Mouse (Mus musculus) midbrain, embryonic 15.5 days (tissue): ENCODE data around the gene Itpr1. TPM values are rescaled to one million over a fixed set of nuclear protein-coding genes. Genes with fewer than 3 reads are reported as not detected.

Source experiments
- ATAC-seq: fragments of 200-750 bp; cut with Nextera tagmentation; replicated peaks from 2 replicates; pipeline ENCODE4 v1.8.0; 2017; ENCODE audit warnings: moderate TSS enrichment
- H3K27ac ChIP-seq: fragments of 300-500 bp; sonication (generic); 2 replicates; pipeline ENCODE4 v1.5.1; 2015; ENCODE audit warnings: mild to moderate bottlenecking, inconsistent platforms
- H3K27me3 ChIP-seq: fragments of 300-500 bp; sonication (generic); replicated peaks from 2 replicates; pipeline ENCODE4 v1.6.1; 2015; ENCODE audit warnings: inconsistent platforms
- H3K36me3 ChIP-seq: fragments of 300-500 bp; sonication (generic); replicated peaks from 2 replicates; pipeline ENCODE4 v1.6.1; 2015; ENCODE audit warnings: inconsistent platforms
- H3K4me1 ChIP-seq: fragments of 300-500 bp; sonication (generic); 2 replicates; pipeline ENCODE4 v1.6.1; 2015; ENCODE audit warnings: inconsistent platforms
- H3K4me2 ChIP-seq: fragments of 300-500 bp; sonication (generic); 2 replicates; pipeline ENCODE4 v1.6.1; 2015; ENCODE audit warnings: inconsistent platforms, mild to moderate bottlenecking, moderate library complexity
- H3K4me3 ChIP-seq: fragments of 300-500 bp; sonication (generic); 2 replicates; pipeline ENCODE4 v1.5.1; 2015; ENCODE audit warnings: mild to moderate bottlenecking, inconsistent platforms
- H3K9ac ChIP-seq: fragments of 300-500 bp; sonication (generic); 2 replicates; pipeline ENCODE4 v1.6.1; 2015; ENCODE audit warnings: mild to moderate bottlenecking, inconsistent platforms
- H3K9me3 ChIP-seq: fragments of 300-500 bp; sonication (generic); 2 replicates; pipeline ENCODE4 v1.6.1; 2016; ENCODE audit warnings: inconsistent platforms
- WGBS: fragments of 180-500 bp; shearing (Covaris S2); methylation state at CpG from one replicate; pipeline ENCODE4 v1.1.7; 2015; ENCODE audit warnings: mixed read lengths; 5-methylcytosine and 5-hydroxymethylcytosine counted together
- polyA plus RNA-seq: library from polyadenylated mRNA; unstranded; fragments of >200 nt; fragmentation: Nextera tagmentation; extraction: Ambion mirVana; gene quantifications from 2 replicates; pipeline ENCODE4 v1.2.1, GENCODE M21; 2015

Gene Itpr1
- polyA plus RNA-seq, 1 experiment from 2014 or later = 4.7 TPM

GRCm38 (mm10) chr6:108464308-108464979, 251.5 kb downstream of the Itpr1 start:
- no peaks in the 10 kb centered on the region for H3K27me3 ChIP-seq
- H3K4me1 ChIP-seq = no peaks in the 10 kb centered on the region
- no peak for ATAC-seq
- no peak overlapping the region for H3K27ac ChIP-seq
- H3K9me3 ChIP-seq = no peaks in the 10 kb centered on the region
- no peaks in the 10 kb centered on the region for H3K36me3 ChIP-seq
- no peak overlapping the region for H3K4me3 ChIP-seq
- H3K4me2 ChIP-seq = no peak overlapping the region
- no peak overlapping the region for H3K9ac ChIP-seq
- WGBS = 91% methylated on average over 8 of the region's 8 CpGs

- no peak overlapping the region for H3K9ac ChIP-seq
- no peaks in the 10 kb centered on the region for H3K27me3 ChIP-seq
- H3K4me3 ChIP-seq = no peak overlapping the region
- no peaks in the 10 kb centered on the region for H3K9me3 ChIP-seq
- no peak overlapping the region for H3K4me2 ChIP-seq
- H3K36me3 ChIP-seq = no peaks in the 10 kb centered on the region
- WGBS = 92% methylated on average over 5 of the region's 5 CpGs
- no peak overlapping the region for H3K27ac ChIP-seq
- no peak for ATAC-seq
- H3K4me1 ChIP-seq = no peaks in the 10 kb centered on the region
These were observed 252.3 kb downstream of the Itpr1 start for GRCm38 (mm10) chr6:108465159-108465558.

GRCm38 (mm10) chr6:108466061-108466531, 253.2 kb downstream of the Itpr1 start:
- 88% methylated on average over 8 of the region's 8 CpGs for WGBS

GRCm38 (mm10) chr6:108467597-108467996, 254.7 kb downstream of the Itpr1 start:
- WGBS = 84% methylated on average over 6 of the region's 6 CpGs
- no peak overlapping the region for H3K4me2 ChIP-seq
- no peaks in the 10 kb centered on the region for H3K9me3 ChIP-seq
- H3K27ac ChIP-seq = no peak overlapping the region
- no peaks in the 10 kb centered on the region for H3K27me3 ChIP-seq
- H3K9ac ChIP-seq = no peak overlapping the region
- no peaks in the 10 kb centered on the region for H3K36me3 ChIP-seq
- H3K4me1 ChIP-seq = no peaks in the 10 kb centered on the region
- no peak overlapping the region for H3K4me3 ChIP-seq
- no peak for ATAC-seq

More at GRCm38 (mm10) chr6:108466061-108466531, 253.2 kb downstream of the Itpr1 start:
- no peaks in the 10 kb centered on the region for H3K9me3 ChIP-seq
- H3K27me3 ChIP-seq = no peaks in the 10 kb centered on the region
- H3K9ac ChIP-seq = no peak overlapping the region
- H3K4me2 ChIP-seq = no peak overlapping the region
- H3K36me3 ChIP-seq = no peaks in the 10 kb centered on the region
- no peaks in the 10 kb centered on the region for H3K4me1 ChIP-seq
- ATAC-seq = no peak
- H3K4me3 ChIP-seq = no peak overlapping the region
- no peak overlapping the region for H3K27ac ChIP-seq

- Histone ChIP-seq H3K4me2 (no peak overlapping the region), H3K4me3 (no peak overlapping the region), H3K27me3 (no peaks in the 10 kb centered on the region), H3K4me1 (no peaks in the 10 kb centered on the region), H3K36me3 (no peaks in the 10 kb centered on the region), H3K9me3 (no peaks in the 10 kb centered on the region), H3K9ac (no peak overlapping the region), H3K27ac (no peak overlapping the region)
- 68% methylated on average over 3 of the region's 3 CpGs for WGBS
- ATAC-seq = no peak
These were observed 255.4 kb downstream of the Itpr1 start for GRCm38 (mm10) chr6:108468226-108468825.

- no peak overlapping the region for H3K4me3 ChIP-seq
- WGBS = 91% methylated on average over 3 of the region's 3 CpGs
- H3K27ac ChIP-seq = no peak overlapping the region
- ATAC-seq = no peak
- no peaks in the 10 kb centered on the region for H3K36me3 ChIP-seq
- H3K27me3 ChIP-seq = no peaks in the 10 kb centered on the region
- H3K4me2 ChIP-seq = no peak overlapping the region
- no peaks in the 10 kb centered on the region for H3K4me1 ChIP-seq
- no peaks in the 10 kb centered on the region for H3K9me3 ChIP-seq
- H3K9ac ChIP-seq = no peak overlapping the region
These were observed 259.0 kb downstream of the Itpr1 start for GRCm38 (mm10) chr6:108471878-108472277.

- Histone ChIP-seq H3K9ac (no peak overlapping the region), H3K9me3 (no peaks in the 10 kb centered on the region), H3K4me3 (no peak overlapping the region), H3K27me3 (no peaks in the 10 kb centered on the region), H3K4me1 (no peaks in the 10 kb centered on the region), H3K36me3 (no peaks in the 10 kb centered on the region), H3K27ac (no peak overlapping the region), H3K4me2 (no peak overlapping the region)
- ATAC-seq = no peak
- 78% methylated on average over 3 of the region's 3 CpGs for WGBS
These were observed 259.9 kb downstream of the Itpr1 start for GRCm38 (mm10) chr6:108472748-108473147.

GRCm38 (mm10) chr6:108476797-108477235, 263.9 kb downstream of the Itpr1 start:
- no peaks in the 10 kb centered on the region for H3K27me3 ChIP-seq
- 87% methylated on average over 8 of the region's 8 CpGs for WGBS
- no peak for ATAC-seq

GRCm38 (mm10) chr6:108477602-108478001, 264.7 kb downstream of the Itpr1 start:
- Histone ChIP-seq H3K9me3 (no peaks in the 10 kb centered on the region), H3K4me2 (no peak overlapping the region), H3K4me1 (no peaks in the 10 kb centered on the region), H3K9ac (no peak overlapping the region), H3K36me3 (no peaks in the 10 kb centered on the region), H3K27ac (no peak overlapping the region), H3K4me3 (no peak overlapping the region), H3K27me3 (no peaks in the 10 kb centered on the region)
- no peak for ATAC-seq
- 94% methylated on average over 6 of the region's 6 CpGs for WGBS

More at GRCm38 (mm10) chr6:108476797-108477235, 263.9 kb downstream of the Itpr1 start:
- H3K9ac ChIP-seq = no peak overlapping the region
- no peaks in the 10 kb centered on the region for H3K36me3 ChIP-seq
- H3K4me1 ChIP-seq = no peaks in the 10 kb centered on the region
- H3K4me2 ChIP-seq = no peak overlapping the region
- H3K4me3 ChIP-seq = no peak overlapping the region
- H3K9me3 ChIP-seq = no peaks in the 10 kb centered on the region
- H3K27ac ChIP-seq = no peak overlapping the region

GRCm38 (mm10) chr6:108481190-108481589, 268.3 kb downstream of the Itpr1 start:
- Histone ChIP-seq H3K9me3 (no peaks in the 10 kb centered on the region), H3K27me3 (no peaks in the 10 kb centered on the region), H3K4me3 (no peak overlapping the region), H3K27ac (no peak overlapping the region), H3K4me1 (no peaks in the 10 kb centered on the region), H3K9ac (no peak overlapping the region), H3K36me3 (no peaks in the 10 kb centered on the region), H3K4me2 (no peak overlapping the region)
- no peak for ATAC-seq
- 89% methylated on average over 4 of the region's 4 CpGs for WGBS

- ATAC-seq = no peak
- Histone ChIP-seq H3K4me1 (0 out of 2 replicates have a peak, but pooled peaks cover under 1% of the 10 kb centered on the region), H3K27me3 (no peaks in the 10 kb centered on the region), H3K4me3 (no peak overlapping the region), H3K36me3 (no peaks in the 10 kb centered on the region), H3K9ac (no peak overlapping the region), H3K27ac (no peak overlapping the region), H3K9me3 (no peaks in the 10 kb centered on the region), H3K4me2 (no peak overlapping the region)
- WGBS = 88% methylated on average over 5 of the region's 5 CpGs
These were observed 269.6 kb downstream of the Itpr1 start for GRCm38 (mm10) chr6:108482464-108482863.

GRCm38 (mm10) chr6:108486212-108486992, 273.5 kb downstream of the Itpr1 start:
- Histone ChIP-seq H3K27me3 (no peaks in the 10 kb centered on the region), H3K4me1 (0 out of 2 replicates have a peak, but pooled peaks cover 4% of the 10 kb centered on the region), H3K9me3 (no peaks in the 10 kb centered on the region), H3K4me3 (no peak overlapping the region), H3K36me3 (no peaks in the 10 kb centered on the region), H3K4me2 (no peak overlapping the region), H3K27ac (no peak overlapping the region), H3K9ac (no peak overlapping the region)
- whole genome bisulfite sequencing = 86% methylated on average over 7 of the region's 7 CpGs
- no peak for ATAC-seq
